Mouse (Mus musculus): ENCODE measurements around the gene Cdc5l.

GRCm38 (mm10) chr17:45450153-45450552 lies 16.6 kb upstream of the Cdc5l start:
- TF ChIP-seq CTCF (IDR thresholded peaks at IDR 0.05; ENCODE audit: low read depth) (no peak), EP300 (optimal IDR thresholded peaks at IDR 0.05) (no peak)
